Mouse (Mus musculus) ES-E14 (cell line): ENCODE data around the gene Arhgef25. TPM values are rescaled to one million over a fixed set of nuclear protein-coding genes. Genes with fewer than 3 reads are reported as not detected.

Experiments
- DNase-seq: peaks from one replicate; pipeline ENCODE4 v3.0.0-alpha.2; 2013; ENCODE audit warnings: low read depth, low spot score
- H3K27ac ChIP-seq: 2 replicates; pipeline ENCODE4 v1.5.1; 2012; ENCODE audit warnings: low read depth, mild to moderate bottlenecking, low read length, moderate library complexity, mixed read lengths; ENCODE audit not compliant: poor library complexity, insufficient read depth, severe bottlenecking
- H3K36me3 ChIP-seq: 2 replicates; pipeline ENCODE4 v1.6.1; 2012; ENCODE audit warnings: mild to moderate bottlenecking, low read length, moderate library complexity, mixed read lengths; ENCODE audit not compliant: control insufficient read depth, poor library complexity, insufficient read depth, severe bottlenecking
- H3K4me1 ChIP-seq, 2 experiments: fragments of 150-350 bp in 1 of 2; sonication (generic) in 1 of 2; 2 replicates each; pipeline ENCODE4 v1.6.1; 2012; ENCODE audit warnings: low read length in 2 of 2, mild to moderate bottlenecking in 1 of 2, mixed read lengths in 1 of 2; ENCODE audit not compliant: control insufficient read depth in 2 of 2, insufficient read depth in 2 of 2, poor library complexity in 1 of 2
- H3K4me3 ChIP-seq, 2 experiments: fragments of 150-350 bp in 1 of 2; sonication (generic) in 1 of 2; 2 replicates each; pipeline ENCODE4 v1.5.1; 2012; ENCODE audit warnings: low read length in 2 of 2, low read depth in 1 of 2, mild to moderate bottlenecking in 1 of 2, mixed read lengths in 1 of 2; ENCODE audit not compliant: insufficient read depth in 1 of 2, poor library complexity in 1 of 2, severe bottlenecking in 1 of 2
- H3K9ac ChIP-seq: 2 replicates; pipeline ENCODE4 v1.6.1; 2012; ENCODE audit warnings: low read depth, mild to moderate bottlenecking, low read length, mixed read lengths; ENCODE audit not compliant: poor library complexity, insufficient read depth, severe bottlenecking
- H3K9me3 ChIP-seq: fragments of 150-350 bp; sonication (generic); 2 replicates; pipeline ENCODE4 v1.6.1; 2012; ENCODE audit warnings: low read depth, mild to moderate bottlenecking, low read length; ENCODE audit not compliant: control insufficient read depth, insufficient read depth
- CHD2 ChIP-seq: IDR thresholded peaks from 2 replicates; pipeline ENCODE4 v1.6.1; 2014; ENCODE audit warnings: mild to moderate bottlenecking, low read depth, low read length, inconsistent platforms
- HCFC1 ChIP-seq: IDR thresholded peaks from 2 replicates; pipeline ENCODE4 v1.6.1; 2012; ENCODE audit warnings: low read length, inconsistent platforms, borderline replicate concordance; ENCODE audit not compliant: insufficient read depth
- MAFK ChIP-seq: IDR thresholded peaks from 2 replicates; pipeline ENCODE4 v1.6.1; 2014; ENCODE audit warnings: mild to moderate bottlenecking, low read depth, low read length, inconsistent platforms; ENCODE audit not compliant: insufficient read depth
- ZC3H11A ChIP-seq: IDR thresholded peaks from 2 replicates; pipeline ENCODE4 v1.6.1; 2012; ENCODE audit warnings: low read depth, mild to moderate bottlenecking, inconsistent platforms, low read length, borderline replicate concordance
- ZNF384 ChIP-seq: IDR thresholded peaks from 2 replicates; pipeline ENCODE4 v1.6.1; 2012; ENCODE audit warnings: low read depth, low read length, inconsistent platforms
- in situ Hi-C, 2 experiments: fragments of 600-800 bp; cut with MboI; formaldehyde crosslinking; loops; one replicate each; pipeline ENCODE4 v1.15.1; 2025; ENCODE audit warnings: low sequenced_read_pairs in 2 of 2, inconsistent platforms in 1 of 2; ENCODE audit not compliant: unreplicated experiment in 2 of 2
- total RNA-seq: library from RNA; depleted of rRNA; stranded (reverse); fragments of 300-350 nt; gene quantifications from 2 replicates; pipeline ENCODE4 v1.2.3, GENCODE M21; 2012

The Arhgef25 gene
- total RNA-seq, 1 experiment = 39.2 TPM

DNA sequence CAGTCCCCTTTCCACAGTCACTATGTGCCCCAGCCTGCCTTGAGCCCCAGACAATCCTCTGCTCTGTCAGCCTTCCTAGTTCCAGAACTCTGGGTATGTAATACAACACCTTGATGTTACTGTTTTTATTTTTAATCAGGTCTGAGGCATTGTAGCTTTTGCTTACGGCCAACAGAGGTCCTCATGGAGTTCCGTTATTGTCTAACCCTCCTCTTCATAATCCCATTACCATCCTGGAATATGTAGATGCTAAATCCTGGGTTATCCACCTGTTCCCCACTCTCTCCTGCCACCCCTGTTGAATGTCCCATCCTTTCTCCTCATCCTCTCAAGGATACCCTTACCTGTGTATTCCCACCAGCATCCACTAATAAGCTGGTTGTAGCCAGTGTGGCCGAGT, 13.7 kb downstream of the Arhgef25 start:
- no peak overlapping the region for H3K27ac ChIP-seq

DNA sequence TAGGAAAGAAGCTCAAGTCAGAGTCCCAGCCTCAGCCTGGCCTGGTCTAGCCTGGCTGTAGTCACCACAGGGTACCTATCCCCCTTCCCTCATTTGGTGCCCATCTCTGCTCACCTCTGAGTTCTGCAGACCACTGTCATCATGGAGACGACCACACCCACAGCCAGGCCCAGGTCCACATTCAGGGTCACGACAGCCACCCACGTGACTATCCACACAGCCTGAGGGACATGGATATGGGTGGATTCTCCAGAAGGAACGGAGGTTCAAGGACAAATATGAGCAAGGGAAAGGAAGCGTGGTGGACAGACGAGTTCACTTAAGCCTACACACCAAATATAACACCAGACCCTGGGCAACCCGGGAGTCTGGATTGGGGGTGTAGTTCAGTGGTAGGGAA, 15.7 kb downstream of the Arhgef25 start:
- peaks cover 9 to 21% of the 10 kb centered on the region in 2 experiments for H3K4me1 ChIP-seq
- H3K4me3 ChIP-seq = no peak overlapping the region
- TF ChIP-seq HCFC1 = no peak
- no peak overlapping the region for H3K9ac ChIP-seq
- H3K36me3 ChIP-seq = no peaks in the 10 kb centered on the region
- no peak overlapping the region for H3K27ac ChIP-seq
- in situ Hi-C loops = no loop called here
- no peak for DNase-seq
- H3K9me3 ChIP-seq = no peaks in the 10 kb centered on the region

More for the DNA sequence above, 13.7 kb downstream of the Arhgef25 start:
- Histone ChIP-seq H3K9ac (no peak overlapping the region), H3K4me3 (peak overlapping the region; percentile 42 to 62; a peak in 2 of 4 replicates), H3K9me3 (no peaks in the 10 kb centered on the region), H3K36me3 (no peaks in the 10 kb centered on the region), H3K4me1 (peaks cover 8 to 23% of the 10 kb centered on the region in 2 experiments)
- TF ChIP-seq ZC3H11A (no peak), MAFK (no peak), CHD2 (no peak), HCFC1 (no peak), ZNF384 (no peak)
- in situ Hi-C loops = no loop called here
- DNase-seq = no peak

DNA sequence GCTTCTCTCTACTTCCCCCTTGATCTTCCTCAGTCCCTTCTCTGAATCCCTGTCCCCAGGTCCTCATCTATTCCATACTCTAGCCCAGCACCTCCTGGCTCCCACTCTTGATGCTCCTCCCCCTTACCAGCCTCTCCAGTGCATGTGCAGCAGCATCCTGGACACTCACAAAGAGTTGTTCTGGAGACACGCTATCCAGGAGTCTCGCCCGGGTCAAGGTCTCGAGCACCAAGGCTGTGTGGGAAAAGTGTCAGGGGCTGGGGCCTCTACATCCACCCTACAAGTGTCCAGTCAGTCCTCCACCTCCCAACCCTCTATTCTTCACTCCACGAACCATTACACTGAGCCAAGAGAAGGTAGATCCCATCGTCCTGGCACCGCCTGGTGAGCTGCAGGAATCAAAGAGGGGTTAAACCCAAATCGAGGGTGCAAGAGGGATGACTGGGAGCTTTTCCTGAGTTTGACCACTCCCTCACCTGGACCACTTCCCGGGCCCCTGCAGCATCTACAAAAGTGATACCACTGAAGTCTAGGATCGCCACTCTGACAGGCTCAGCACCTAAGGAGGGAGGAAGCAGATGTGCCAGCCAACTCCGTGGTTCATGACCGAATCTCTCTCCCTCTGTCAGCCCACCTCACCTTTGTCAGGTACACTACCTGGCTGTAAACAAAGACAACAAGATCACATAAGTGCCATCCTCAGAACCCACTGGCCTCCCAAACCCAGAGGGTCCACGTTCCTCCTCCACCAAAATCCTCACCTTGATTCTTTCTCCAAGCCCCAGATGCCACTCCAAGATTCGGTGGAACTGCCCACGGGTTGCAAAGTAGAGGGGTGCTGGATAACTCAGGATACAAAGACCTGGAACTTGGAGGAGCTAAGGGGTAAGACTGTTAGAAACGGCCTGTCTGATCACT, 16.5 kb downstream of the Arhgef25 start:
- Histone ChIP-seq H3K4me1 (peaks cover 9 to 21% of the 10 kb centered on the region in 2 experiments), H3K36me3 (no peaks in the 10 kb centered on the region), H3K9ac (no peak overlapping the region), H3K9me3 (no peaks in the 10 kb centered on the region), H3K27ac (no peak overlapping the region), H3K4me3 (no peak overlapping the region)
- in situ Hi-C loops = no loop called here
- DNase-seq = no peak
- TF ChIP-seq CHD2 (no peak), HCFC1 (no peak), ZNF384 (no peak), MAFK (no peak), ZC3H11A (no peak)

DNA sequence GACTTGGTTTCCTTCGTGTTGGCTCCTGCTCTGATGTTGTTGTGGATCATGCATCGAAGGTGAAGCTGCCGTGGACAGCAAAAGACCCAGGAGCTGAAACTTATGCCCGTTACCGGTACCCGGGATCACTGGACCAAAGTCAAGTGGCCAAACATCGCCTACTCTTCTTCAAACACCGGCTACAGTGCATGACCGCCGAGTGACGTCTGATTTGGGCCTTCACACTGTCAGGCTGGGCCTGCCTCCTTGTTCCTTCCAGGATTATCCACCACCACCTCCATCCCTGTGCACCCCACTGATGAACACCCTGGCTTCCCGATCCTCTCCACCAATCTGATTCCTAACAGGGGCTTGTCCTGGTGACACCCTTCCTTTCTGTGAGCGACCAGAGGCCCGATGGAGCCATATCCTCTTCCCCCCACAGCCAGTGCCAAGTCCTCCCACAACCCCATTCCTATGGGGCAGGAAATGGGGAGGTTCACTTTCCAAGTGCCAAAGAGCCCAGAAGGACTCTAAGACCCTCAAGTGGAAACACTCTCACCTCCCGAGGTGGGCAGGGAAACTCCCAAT, 18.2 kb downstream of the Arhgef25 start:
- TF ChIP-seq MAFK = no peak
- peaks cover 9 to 15% of the 10 kb centered on the region in 2 experiments for H3K4me1 ChIP-seq
- no peak overlapping the region for H3K4me3 ChIP-seq
- in situ Hi-C loops = no loop called here
- no peaks in the 10 kb centered on the region for H3K9me3 ChIP-seq
- H3K9ac ChIP-seq = no peak overlapping the region
- H3K36me3 ChIP-seq = no peaks in the 10 kb centered on the region
- H3K27ac ChIP-seq = no peak overlapping the region
- DNase-seq = no peak

DNA sequence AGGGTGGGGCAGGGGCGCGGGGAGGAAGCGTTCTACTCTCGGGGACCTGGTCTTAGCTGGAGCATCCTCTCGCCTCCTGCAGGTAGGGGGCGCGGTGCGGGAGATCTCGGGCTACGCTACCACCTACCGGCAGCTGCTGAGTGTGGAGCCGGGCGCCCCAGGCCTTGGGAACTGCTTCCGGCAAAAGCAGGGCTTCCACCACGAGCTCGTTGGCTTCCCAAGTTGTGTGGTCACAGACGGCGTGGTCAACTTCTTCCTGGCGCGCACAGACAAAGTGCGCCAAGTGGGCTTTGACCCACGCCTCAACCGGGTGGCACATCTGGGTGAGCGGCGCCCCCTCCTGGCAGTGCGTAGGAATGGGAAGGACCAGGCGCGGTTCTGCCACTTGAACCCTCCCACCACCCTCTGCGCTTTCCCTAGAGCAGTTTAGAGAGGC, 19.0 kb downstream of the Arhgef25 start:
- H3K4me3 ChIP-seq = peak overlapping the region; percentile 78 to 83
- H3K36me3 ChIP-seq = no peaks in the 10 kb centered on the region
- peaks cover 3 to 8% of the 10 kb centered on the region in 2 experiments; a peak in 2 of 4 replicates for H3K4me1 ChIP-seq
- H3K9me3 ChIP-seq = no peaks in the 10 kb centered on the region
- TF ChIP-seq HCFC1 = no peak
- TF ChIP-seq ZC3H11A = peak; percentile 5; the same call in 1 of the 2 replicates
- no peak for TF ChIP-seq ZNF384
- in situ Hi-C loops = no loop called here
- H3K27ac ChIP-seq = no peak overlapping the region
- peak; percentile 79 for DNase-seq
- H3K9ac ChIP-seq = peak overlapping the region; percentile 77
